Mouse (Mus musculus) megakaryocyte, embryonic 14.5 days (primary cell): ENCODE measurements around the gene Dock11. TPM values are rescaled to one million over a fixed set of nuclear protein-coding genes. Genes with fewer than 3 reads are reported as not detected.

ENCODE experiments used
- H3K27me3 ChIP-seq: replicated peaks from 2 replicates; pipeline ENCODE3; 2012; ENCODE audit warnings: inconsistent platforms
- H3K36me3 ChIP-seq: replicated peaks from 2 replicates; pipeline ENCODE3; 2012; ENCODE audit warnings: low read length, inconsistent platforms, mixed read lengths
- H3K4me1 ChIP-seq: 2 replicates; pipeline ENCODE4 v1.6.1; 2012; ENCODE audit warnings: inconsistent platforms
- H3K4me3 ChIP-seq: replicated peaks from 2 replicates; pipeline ENCODE3; 2012; ENCODE audit warnings: moderate library complexity, mild to moderate bottlenecking, inconsistent platforms
- H3K9me3 ChIP-seq: 2 replicates; pipeline ENCODE4 v1.6.1; 2012; ENCODE audit warnings: inconsistent platforms
- FLI1 ChIP-seq: IDR thresholded peaks from 2 replicates; pipeline ENCODE4 v1.6.1; 2012; ENCODE audit warnings: low read length, inconsistent platforms, mixed read lengths
- GATA1 ChIP-seq: IDR thresholded peaks from 3 replicates; pipeline ENCODE4 v1.6.1; 2012; ENCODE audit warnings: mixed read lengths, low read length, inconsistent platforms, borderline replicate concordance
- polyA plus RNA-seq: library from polyadenylated mRNA; stranded (reverse); fragments of >175 nt; gene quantifications from 2 replicates; pipeline ENCODE4 v1.2.3, GENCODE M21; 2012; ENCODE audit warnings: low replicate concordance; ENCODE audit not compliant: insufficient read depth

Gene Dock11
- polyA plus RNA-seq, 1 experiment = 0.46 TPM

DNA sequence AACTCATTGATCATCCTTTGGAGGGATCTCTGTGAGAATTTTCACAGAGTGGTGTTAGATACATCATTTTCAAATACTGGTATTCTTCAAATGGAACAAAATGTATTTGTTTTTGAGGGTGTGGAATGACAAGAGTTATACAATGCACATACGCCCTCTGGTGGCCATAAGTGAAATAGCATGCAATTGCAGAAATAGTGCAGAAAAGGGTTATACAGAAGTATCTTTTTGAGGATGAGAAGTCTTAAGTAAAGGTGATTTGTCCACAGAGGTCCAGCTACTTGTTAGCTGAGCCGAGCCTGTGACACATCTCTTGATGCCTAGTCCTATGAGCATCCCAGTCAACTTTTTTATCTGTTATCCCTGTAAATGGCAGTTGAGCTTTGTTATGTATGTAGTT lies 108.4 kb downstream of the Dock11 start:
- no peaks in the 10 kb centered on the region for H3K4me1 ChIP-seq
- H3K9me3 ChIP-seq = no peaks in the 10 kb centered on the region
- H3K27me3 ChIP-seq = no peaks in the 10 kb centered on the region
- no peak overlapping the region for H3K4me3 ChIP-seq
- peaks cover 27% of the 10 kb centered on the region for H3K36me3 ChIP-seq
- TF ChIP-seq FLI1 = no peak
- TF ChIP-seq GATA1 = no peak

DNA sequence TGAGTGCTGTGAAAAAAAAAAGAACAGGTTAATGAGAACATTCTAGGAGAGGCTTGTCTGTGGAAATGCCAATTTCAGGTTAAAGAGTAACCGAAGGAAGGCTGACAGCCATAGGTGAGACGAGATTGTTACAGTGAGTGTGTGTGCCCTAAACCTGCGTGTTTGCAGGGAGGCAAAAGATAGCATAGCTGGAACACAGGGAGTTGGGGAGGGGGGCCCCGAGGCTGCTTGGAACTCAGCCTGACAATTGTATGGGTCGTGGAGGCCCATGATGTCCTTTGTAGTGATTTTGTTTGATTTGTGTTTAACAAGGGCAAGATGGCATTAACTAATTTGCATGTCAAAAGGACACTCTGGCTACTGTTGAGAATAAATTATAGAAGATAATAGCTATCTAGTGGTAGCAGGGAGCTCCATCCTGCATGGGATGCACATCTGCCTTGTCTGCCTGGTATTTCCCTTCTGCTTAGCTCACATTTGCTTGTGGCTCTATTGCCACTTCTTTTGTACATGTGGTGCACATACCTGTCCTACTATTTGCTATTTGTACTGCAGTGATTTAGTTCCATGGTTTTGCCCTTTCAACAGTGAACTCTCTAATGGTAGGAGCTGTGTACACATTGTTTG lies 109.3 kb downstream of the Dock11 start:
- H3K4me3 ChIP-seq = no peak overlapping the region
- no peaks in the 10 kb centered on the region for H3K9me3 ChIP-seq
- TF ChIP-seq GATA1 = no peak
- no peak for TF ChIP-seq FLI1
- peaks cover 29% of the 10 kb centered on the region for H3K36me3 ChIP-seq
- H3K27me3 ChIP-seq = no peaks in the 10 kb centered on the region
- no peaks in the 10 kb centered on the region for H3K4me1 ChIP-seq

DNA sequence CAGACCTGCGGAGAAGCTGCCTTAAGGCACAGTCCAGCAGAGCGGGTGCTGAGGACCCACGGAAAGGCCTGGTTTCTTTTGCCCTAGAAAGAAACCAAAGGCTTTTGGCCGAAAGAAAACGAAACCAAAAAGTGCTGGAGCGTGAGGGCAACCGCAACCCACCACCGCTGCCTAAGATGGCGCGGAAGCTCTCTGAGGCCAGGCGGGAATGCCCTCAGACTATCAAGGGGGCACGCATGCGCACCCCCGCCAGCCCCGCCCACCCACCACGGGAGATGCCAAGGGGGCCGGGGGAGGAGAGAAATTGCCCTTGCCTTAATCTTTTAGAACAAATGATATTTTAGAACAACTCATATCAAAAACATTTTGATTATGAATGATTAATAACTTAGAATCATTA lies 137.0 kb downstream of the Dock11 start:
- Histone ChIP-seq H3K4me3 (no peak overlapping the region), H3K4me1 (no peaks in the 10 kb centered on the region), H3K27me3 (no peaks in the 10 kb centered on the region), H3K9me3 (peaks cover 3% of the 10 kb centered on the region; the same call in 1 of the 2 replicates), H3K36me3 (peaks cover 18% of the 10 kb centered on the region)
- TF ChIP-seq GATA1 (no peak), FLI1 (no peak)

DNA sequence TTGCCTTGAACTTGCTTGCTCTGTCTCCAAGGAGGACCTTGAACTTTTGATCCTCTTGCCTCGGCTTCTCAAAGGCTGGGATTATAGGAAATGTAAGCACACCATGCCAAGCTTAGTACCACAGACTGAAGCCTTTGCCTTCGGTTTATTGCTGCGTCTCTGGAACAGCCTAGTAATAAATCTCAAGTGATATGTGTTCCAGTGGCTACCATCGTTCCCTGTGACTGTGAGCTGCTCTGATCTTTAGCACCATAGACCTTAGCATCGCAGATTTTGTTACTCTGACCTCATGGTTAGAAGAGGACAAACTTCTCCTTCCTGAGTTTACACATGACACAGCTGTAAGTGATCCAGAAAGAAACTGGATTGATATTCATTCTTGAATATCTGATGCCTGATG lies 142.5 kb downstream of the Dock11 start:
- Histone ChIP-seq H3K4me3 (no peak overlapping the region), H3K9me3 (no peaks in the 10 kb centered on the region), H3K36me3 (peaks cover 6% of the 10 kb centered on the region), H3K27me3 (no peaks in the 10 kb centered on the region), H3K4me1 (peaks cover 12% of the 10 kb centered on the region)
- TF ChIP-seq FLI1 (no peak), GATA1 (no peak)

DNA sequence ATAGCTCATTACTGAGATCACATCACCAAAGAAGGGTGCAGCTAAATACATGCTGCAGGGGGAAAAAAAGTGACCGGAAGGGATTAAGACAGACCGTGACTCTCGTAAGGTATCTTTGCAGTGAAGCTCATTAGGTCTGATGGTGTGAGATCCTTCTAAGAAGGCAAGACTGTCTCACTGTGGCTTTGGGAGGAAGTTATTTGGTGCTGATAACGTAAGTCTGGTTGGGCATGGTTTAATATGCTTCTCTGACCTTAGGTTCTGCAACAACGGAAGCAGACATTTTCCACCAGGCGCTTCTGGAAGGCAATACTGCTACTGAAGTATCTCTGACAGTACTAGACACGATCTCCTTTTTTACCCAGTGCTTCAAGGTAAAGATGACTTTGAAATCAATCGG lies 145.4 kb downstream of the Dock11 start:
- peaks cover 12% of the 10 kb centered on the region for H3K4me1 ChIP-seq
- peaks cover 18% of the 10 kb centered on the region for H3K36me3 ChIP-seq
- H3K27me3 ChIP-seq = no peaks in the 10 kb centered on the region
- TF ChIP-seq FLI1 (no peak), GATA1 (no peak)
- H3K9me3 ChIP-seq = peaks cover 5% of the 10 kb centered on the region; the same call in 1 of the 2 replicates
- no peak overlapping the region for H3K4me3 ChIP-seq

DNA sequence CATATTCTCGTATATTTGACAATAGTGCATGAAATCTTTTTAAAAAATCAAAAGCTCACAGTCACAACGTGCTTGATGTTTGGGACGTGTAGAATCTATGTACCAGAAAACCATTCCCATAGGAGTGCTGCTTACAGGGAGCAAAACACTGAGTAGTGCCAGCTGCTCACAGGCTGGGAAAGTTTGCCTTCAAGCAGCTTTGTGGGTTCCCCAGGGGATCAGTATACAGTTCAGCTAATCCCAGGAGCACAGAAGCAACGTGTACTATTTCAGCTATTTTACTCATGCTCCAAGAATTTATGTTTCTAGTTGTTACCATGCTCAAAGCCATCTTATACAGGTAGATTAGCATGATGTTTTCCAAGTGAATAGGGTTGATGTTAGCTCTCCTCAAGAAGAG lies 157.1 kb downstream of the Dock11 start:
- Histone ChIP-seq H3K4me3 (no peak overlapping the region), H3K9me3 (no peaks in the 10 kb centered on the region), H3K27me3 (peaks cover 1% of the 10 kb centered on the region), H3K4me1 (peaks cover 3% of the 10 kb centered on the region; the same call in 1 of the 2 replicates), H3K36me3 (peaks cover 8% of the 10 kb centered on the region)
- no peak for TF ChIP-seq GATA1
- no peak for TF ChIP-seq FLI1

DNA sequence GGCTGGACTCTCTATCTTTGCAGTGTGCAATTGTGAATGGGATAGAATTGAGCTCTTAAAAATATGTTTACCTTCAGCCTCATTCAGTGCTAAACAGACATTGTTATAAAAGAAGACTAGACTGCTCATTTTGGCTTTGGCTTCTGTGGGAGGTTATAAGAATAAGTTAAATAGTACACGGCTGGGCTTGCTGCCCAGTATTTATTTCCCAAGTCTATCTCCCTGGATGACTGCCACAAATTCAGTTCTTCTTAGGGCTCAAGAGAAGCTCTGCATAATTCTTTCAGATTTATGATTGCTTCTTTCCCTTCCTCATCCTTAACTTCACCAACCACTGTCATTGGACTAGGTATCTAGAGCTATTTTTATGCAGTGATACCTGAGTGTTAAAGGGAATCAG lies 158.8 kb downstream of the Dock11 start:
- Histone ChIP-seq H3K36me3 (peaks cover 2% of the 10 kb centered on the region), H3K9me3 (no peaks in the 10 kb centered on the region), H3K27me3 (peaks cover 1% of the 10 kb centered on the region), H3K4me3 (no peak overlapping the region), H3K4me1 (peaks cover 3% of the 10 kb centered on the region; the same call in 1 of the 2 replicates)
- TF ChIP-seq FLI1 = no peak
- no peak for TF ChIP-seq GATA1

DNA sequence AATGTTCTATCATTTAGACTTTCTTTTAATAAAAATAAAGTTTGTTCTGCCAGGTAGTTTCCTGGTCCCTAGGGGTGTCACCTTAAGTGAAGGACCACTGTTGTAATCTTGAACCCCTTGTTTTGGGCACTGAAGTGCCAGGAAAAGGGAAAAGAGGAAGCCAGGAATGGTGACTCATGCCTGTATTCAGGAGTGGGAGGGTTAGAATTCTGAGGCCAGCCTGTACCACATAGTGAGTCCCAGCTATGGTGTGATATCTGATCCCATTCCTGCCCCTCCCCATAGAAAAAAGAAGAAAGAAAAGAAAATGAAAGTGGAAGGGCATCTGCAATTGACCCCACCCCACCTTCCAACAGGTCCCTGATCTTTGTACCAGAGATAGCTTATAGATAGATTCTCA lies 161.7 kb downstream of the Dock11 start:
- peaks cover 6% of the 10 kb centered on the region for H3K36me3 ChIP-seq
- H3K4me1 ChIP-seq = peaks cover 3% of the 10 kb centered on the region; the same call in 1 of the 2 replicates
- H3K9me3 ChIP-seq = no peaks in the 10 kb centered on the region
- TF ChIP-seq GATA1 = no peak
- no peak for TF ChIP-seq FLI1
- H3K4me3 ChIP-seq = no peak overlapping the region
- peaks cover 1% of the 10 kb centered on the region for H3K27me3 ChIP-seq

DNA sequence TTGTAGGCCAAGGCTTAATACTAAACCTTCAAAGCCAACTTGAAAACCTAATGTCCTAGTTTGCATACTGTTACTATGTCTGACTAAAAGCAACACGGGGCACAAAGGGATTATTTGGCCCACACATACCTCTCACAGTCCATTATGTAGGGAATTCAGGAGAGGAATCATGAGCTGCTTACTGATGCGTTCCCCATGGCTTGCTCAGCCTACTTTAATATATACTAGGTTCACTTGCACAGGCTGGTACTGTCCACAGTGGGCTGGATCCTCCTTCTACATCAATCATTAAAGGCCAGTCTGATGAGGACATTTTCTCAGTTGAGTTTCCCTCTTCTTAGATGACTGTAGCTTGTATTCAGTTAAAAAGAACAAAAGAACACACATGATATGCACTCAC lies 185.4 kb downstream of the Dock11 start:
- no peak overlapping the region for H3K4me3 ChIP-seq
- no peaks in the 10 kb centered on the region for H3K27me3 ChIP-seq
- no peaks in the 10 kb centered on the region for H3K4me1 ChIP-seq
- TF ChIP-seq FLI1 (no peak), GATA1 (no peak)
- peaks cover 2% of the 10 kb centered on the region for H3K36me3 ChIP-seq
- no peaks in the 10 kb centered on the region for H3K9me3 ChIP-seq

DNA sequence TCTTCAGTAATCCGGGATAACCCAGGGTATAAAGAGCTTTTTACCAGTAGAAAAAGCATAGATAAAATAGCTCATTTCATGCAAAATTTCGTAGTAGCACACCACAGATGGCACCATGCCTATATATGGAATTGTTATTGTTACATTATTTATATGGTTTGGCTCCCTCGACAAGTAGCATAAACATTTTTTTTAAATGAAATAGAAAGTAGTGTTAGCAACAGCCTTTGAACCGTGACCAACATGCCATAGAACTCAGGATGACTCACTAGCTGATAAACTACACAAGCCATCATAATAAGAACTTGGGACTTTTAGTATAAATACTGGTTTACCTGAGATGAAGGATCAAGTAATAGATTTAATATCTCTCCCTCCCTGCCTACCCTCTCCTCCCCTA lies 188.5 kb downstream of the Dock11 start:
- H3K4me3 ChIP-seq = no peak overlapping the region
- H3K27me3 ChIP-seq = no peaks in the 10 kb centered on the region
- no peaks in the 10 kb centered on the region for H3K9me3 ChIP-seq
- no peaks in the 10 kb centered on the region; the same call in 1 of the 2 replicates for H3K4me1 ChIP-seq
- TF ChIP-seq FLI1 (no peak), GATA1 (no peak)
- peaks cover 2% of the 10 kb centered on the region for H3K36me3 ChIP-seq

DNA sequence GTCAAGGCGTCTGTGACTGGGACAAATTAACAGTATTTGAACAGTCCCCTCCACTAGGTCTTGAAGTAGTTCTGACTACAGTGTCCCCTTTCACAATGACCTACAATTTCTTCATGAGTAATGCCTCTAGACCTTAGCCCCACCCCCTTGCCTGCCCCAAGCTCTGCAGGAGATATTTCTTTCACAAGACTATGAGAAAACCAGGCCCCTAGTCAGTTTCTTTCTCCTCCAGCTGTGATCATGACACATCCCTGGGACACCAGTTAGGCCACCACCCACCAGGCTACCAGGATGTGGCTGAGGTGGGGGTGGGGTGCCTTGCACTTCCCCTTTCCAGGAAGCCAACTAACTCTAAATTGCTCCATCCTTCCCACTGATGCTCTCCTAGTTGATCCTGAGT lies 194.3 kb downstream of the Dock11 start:
- no peak for TF ChIP-seq GATA1
- no peak for TF ChIP-seq FLI1
- no peak overlapping the region for H3K4me3 ChIP-seq
- H3K4me1 ChIP-seq = peaks cover 9% of the 10 kb centered on the region
- H3K36me3 ChIP-seq = no peaks in the 10 kb centered on the region
- H3K9me3 ChIP-seq = no peaks in the 10 kb centered on the region
- H3K27me3 ChIP-seq = peaks cover 7% of the 10 kb centered on the region
